In genomic region chr8:120462119-120462551, GRCm38 (mm10) we compare ENCODE assay signal across 9 mouse cellular contexts.
DNase-seq lines count a peak whose midpoint lies in the region; TF ChIP-seq lines count a peak whose summit lies in the region.
"Had no signal": no experiment of that assay in that cellular context is flagged by ENCODE, and none has a peak within 500 bp of the region (broad histone marks: within the 10 kb centered on the region; RNA-seq: fewer than 3 reads in every experiment).

No protein-coding gene starts in this region.

- H3K27me3 ChIP-seq in CH12.LX (replicated peaks): peaks cover 10% of the 10 kb centered on the region
- peaks cover 57% of the 10 kb centered on the region for H3K27me3 ChIP-seq in E14TG2a.4 (ENCODE audit: insufficient read depth, low read length)

- peak overlapping the region; percentile 14 for H3K27ac ChIP-seq in CH12.LX (ENCODE audit: insufficient read depth, low read depth)
- H3K27ac ChIP-seq in left cerebral cortex, adult 2 months: no peak overlapping the region

- no peaks in the 10 kb centered on the region for H3K79me2 ChIP-seq in CH12.LX (replicated peaks; ENCODE audit: control insufficient read depth, extremely low read depth, insufficient read depth, poor library complexity, severe bottlenecking)

- TF ChIP-seq CTCF in CH12.LX (conservative IDR thresholded peaks at IDR 0.05 in 1 of 2, IDR thresholded peaks at IDR 0.05 in 1 of 2; ENCODE audit: low read depth in 2 of 2, low read length in 2 of 2): no peak
- no peak for TF ChIP-seq CTCF in E14TG2a.4 (conservative IDR thresholded peaks at IDR 0.05; ENCODE audit: low read length)
- no peak for TF ChIP-seq CTCF in left cerebral cortex, adult 2 months (IDR thresholded peaks at IDR 0.05)

- TF ChIP-seq RAD21 in CH12.LX (IDR thresholded peaks at IDR 0.05; ENCODE audit: low read depth, low read length): no peak

- peak overlapping the region; percentile 60; the same call in 1 of the 2 replicates for H3K4me2 ChIP-seq in CH12.LX (ENCODE audit: insufficient read depth, low read depth, poor library complexity, severe bottlenecking)

- dilution Hi-C loops in CH12.LX (cut with MboI; ENCODE audit: extremely low pct_ligation_motif_present, extremely low pct_unique_long_range_greater_than_20kb, low sequenced_read_pairs): no loop called here

- 0 out of 2 replicates have a peak overlapping the region, but pooled peaks have one; percentile 29 for H3K9ac ChIP-seq in CH12.LX (ENCODE audit: insufficient read depth, low read depth)

- in situ Hi-C loops in CH12.LX (cut with MboI; ENCODE audit: low pct_ligation_motif_present, low pct_unique_long_range_greater_than_20kb, low sequenced_read_pairs): no loop called here

- no peak for DNase-seq in CH12.LX (ENCODE audit: extremely low read depth)
- peak; percentile 62 for DNase-seq in heart, postnatal 4 days
- DNase-seq in lung, postnatal 14 days: peak; percentile 50
- DNase-seq in ovary, adult 18-20 months (ENCODE audit: low spot score): no peak
- no peak for DNase-seq in T-cell, adult 2 months (ENCODE audit: low spot score)
- DNase-seq in left cerebral cortex, adult 2 months (ENCODE audit: extremely low spot score in 1 of 2, low spot score in 2 of 2): no peak
- DNase-seq: adrenal gland, postnatal 25 days; thymus, postnatal 14 days had no signal

- H3K9me3 ChIP-seq in CH12.LX (replicated peaks; ENCODE audit: low read length): no peaks in the 10 kb centered on the region
- H3K9me3 ChIP-seq in E14TG2a.4 (ENCODE audit: low read length): no peaks in the 10 kb centered on the region

- TF ChIP-seq POLR2A in CH12.LX (IDR thresholded peaks at IDR 0.05; ENCODE audit: low read depth, low read length): no peak

- no peak overlapping the region for H3K4me3 ChIP-seq in CH12.LX (replicated peaks in 1 of 3; ENCODE audit: low read depth in 2 of 3, low read length in 2 of 3, poor library complexity in 1 of 3)
- H3K4me3 ChIP-seq in E14TG2a.4 (replicated peaks; ENCODE audit: low read length): peak overlapping the region; percentile 7; the same call in 1 of the 2 replicates
- H3K4me3 ChIP-seq in left cerebral cortex, adult 2 months: no peak overlapping the region

- intact Hi-C loops in left cerebral cortex, adult 2 months (cut with DNase I): no loop called here

- H3K36me3 ChIP-seq in CH12.LX (replicated peaks in 1 of 2; ENCODE audit: control insufficient read depth in 1 of 2, insufficient read depth in 1 of 2, low read length in 1 of 2) (no peaks in the 10 kb centered on the region), E14TG2a.4 (ENCODE audit: insufficient read depth, low read length) (no peaks in the 10 kb centered on the region)

- H3K4me1 ChIP-seq in CH12.LX (ENCODE audit: control insufficient read depth in 1 of 2, insufficient read depth in 2 of 2) (peaks cover 50 to 79% of the 10 kb centered on the region in 2 experiments), E14TG2a.4 (replicated peaks; ENCODE audit: low read depth, low read length) (peaks cover 74% of the 10 kb centered on the region)

- TF ChIP-seq EP300 in CH12.LX (IDR thresholded peaks at IDR 0.05; ENCODE audit: low read length): no peak

TF ChIP-seq in CH12.LX, 34 proteins besides CTCF, POLR2A, EP300 and RAD21:
- no peak for TF ChIP-seq ZMIZ1 (IDR thresholded peaks at IDR 0.05; ENCODE audit: low read depth, low read length)
- no peak for TF ChIP-seq NELFE (IDR thresholded peaks at IDR 0.05; ENCODE audit: low read depth, low read length)
- no peak for TF ChIP-seq USF1 (IDR thresholded peaks at IDR 0.05; ENCODE audit: low read depth, low read length)

Comparison
In these comparisons a context has a peak if more than half of its experiments do, and no peak if none do; other contexts are left out.
1. DNase-seq: peak in heart, postnatal 4 days (single experiment) and lung, postnatal 14 days (single experiment); none in CH12.LX (single experiment), ovary, adult 18-20 months (single experiment), T-cell, adult 2 months (single experiment) and left cerebral cortex, adult 2 months (0 of 2).